Mouse (Mus musculus): ENCODE results near the gene Katnal1.

Katnal1 gene

GRCm38 (mm10) chr5:148873116-148873515, 56.0 kb downstream of the Katnal1 start:
- no peak for DNase-seq

- no peak for DNase-seq
Observed at GRCm38 (mm10) chr5:148869583-148869982, 59.5 kb downstream of the Katnal1 start.

- DNase-seq, result no peak
Observed at GRCm38 (mm10) chr5:148867766-148868165, 61.4 kb downstream of the Katnal1 start.

- no peak for DNase-seq
Observed at GRCm38 (mm10) chr5:148867171-148867570, 61.9 kb downstream of the Katnal1 start.

- no peak for DNase-seq
Observed at GRCm38 (mm10) chr5:148866571-148866970, 62.5 kb downstream of the Katnal1 start.

GRCm38 (mm10) chr5:148863409-148863808, 65.7 kb downstream of the Katnal1 start:
- no peak for DNase-seq

GRCm38 (mm10) chr5:148862853-148863252, 66.3 kb downstream of the Katnal1 start:
- DNase-seq, result no peak

- no peak for DNase-seq
Observed at GRCm38 (mm10) chr5:148862136-148862535, 67.0 kb downstream of the Katnal1 start.

GRCm38 (mm10) chr5:148857522-148857921, 71.6 kb downstream of the Katnal1 start:
- no peak for DNase-seq

- DNase-seq, result no peak
Observed at GRCm38 (mm10) chr5:148855047-148855446, 74.1 kb downstream of the Katnal1 start.

GRCm38 (mm10) chr5:148854166-148854565, 75.0 kb downstream of the Katnal1 start:
- DNase-seq, result no peak

- DNase-seq, result peak in 1 of 2 experiments; percentile 18
Observed at GRCm38 (mm10) chr5:148849516-148849915, 79.6 kb downstream of the Katnal1 start.

GRCm38 (mm10) chr5:148847032-148847431, 82.1 kb downstream of the Katnal1 start:
- no peak for DNase-seq

GRCm38 (mm10) chr5:148837069-148837468, 92.1 kb downstream of the Katnal1 start:
- DNase-seq, result no peak

GRCm38 (mm10) chr5:148831596-148832257, 97.4 kb downstream of the Katnal1 start:
- DNase-seq, result peak; percentile 41 to 78

- DNase-seq, result no peak
Observed at GRCm38 (mm10) chr5:148831141-148831547, 98.0 kb downstream of the Katnal1 start.

GRCm38 (mm10) chr5:148825732-148826131, 103.4 kb downstream of the Katnal1 start:
- no peak for DNase-seq

GRCm38 (mm10) chr5:148822772-148823171, 106.3 kb downstream of the Katnal1 start:
- no peak for DNase-seq

Measured in kidney, adult 8-10 months (tissue).